Mouse (Mus musculus) liver, adult 2 months (tissue): ENCODE measurements at regions not wholly inside any gene's neighbourhood (a gene's known extent, or its start where the extent isn't known, plus 50 kb on each side); places are given as distances from the start of the nearest gene placed in this dataset.

ENCODE experiments used
- DNase-seq: peaks from one replicate; pipeline ENCODE4 v3.0.0-alpha.2; 2011; ENCODE audit warnings: low read depth, low spot score; ENCODE audit errors: extremely low read depth
- H3K27ac ChIP-seq: fragments of 200-500 bp; replicated peaks from 2 replicates; pipeline ENCODE4 v1.5.1; 2012; ENCODE audit warnings: low read depth, mild to moderate bottlenecking, control low read depth, inconsistent platforms, low read length; ENCODE audit not compliant: insufficient read depth
- H3K27me3 ChIP-seq: fragments of 200-500 bp; 2 replicates; pipeline ENCODE4 v1.6.1; 2012; ENCODE audit warnings: mild to moderate bottlenecking, moderate library complexity, low read length, inconsistent platforms; ENCODE audit not compliant: control insufficient read depth, insufficient read depth
- H3K36me3 ChIP-seq: fragments of 200-500 bp; 2 replicates; pipeline ENCODE4 v1.6.1; 2012; ENCODE audit warnings: low read length, inconsistent platforms; ENCODE audit not compliant: control insufficient read depth, insufficient read depth
- H3K4me1 ChIP-seq: fragments of 200-500 bp; 2 replicates; pipeline ENCODE4 v1.6.1; 2011; ENCODE audit warnings: low read length; ENCODE audit not compliant: control insufficient read depth, insufficient read depth
- H3K4me3 ChIP-seq: fragments of 200-500 bp; 2 replicates; pipeline ENCODE4 v1.5.1; 2011; ENCODE audit warnings: low read depth, mild to moderate bottlenecking, control low read depth, low read length, moderate library complexity; ENCODE audit not compliant: insufficient read depth
- H3K79me2 ChIP-seq: fragments of 200-500 bp; 2 replicates; pipeline ENCODE4 v1.6.1; 2012; ENCODE audit warnings: inconsistent platforms, mild to moderate bottlenecking, low read length, moderate library complexity; ENCODE audit not compliant: control insufficient read depth, insufficient read depth
- H3K9ac ChIP-seq: fragments of 200-500 bp; 2 replicates; pipeline ENCODE4 v1.6.1; 2012; ENCODE audit warnings: low read depth, mild to moderate bottlenecking, control low read depth, inconsistent platforms, low read length
- CTCF ChIP-seq: fragments of 200-500 bp; IDR thresholded peaks from 2 replicates; pipeline ENCODE4 v1.5.1; 2011; ENCODE audit warnings: low read depth, low read length, control low read depth
- POLR2A ChIP-seq: fragments of 200-500 bp; IDR thresholded peaks from 2 replicates; pipeline ENCODE4 v1.6.1; 2011; ENCODE audit warnings: low read length, control low read depth; ENCODE audit not compliant: insufficient read depth; ENCODE audit errors: extremely low read depth
- WGBS: fragments of 180-500 bp; shearing (Covaris S2); methylation state at CpG from one replicate; pipeline ENCODE4 v1.1.7; 2018; 5-methylcytosine and 5-hydroxymethylcytosine counted together

DNA sequence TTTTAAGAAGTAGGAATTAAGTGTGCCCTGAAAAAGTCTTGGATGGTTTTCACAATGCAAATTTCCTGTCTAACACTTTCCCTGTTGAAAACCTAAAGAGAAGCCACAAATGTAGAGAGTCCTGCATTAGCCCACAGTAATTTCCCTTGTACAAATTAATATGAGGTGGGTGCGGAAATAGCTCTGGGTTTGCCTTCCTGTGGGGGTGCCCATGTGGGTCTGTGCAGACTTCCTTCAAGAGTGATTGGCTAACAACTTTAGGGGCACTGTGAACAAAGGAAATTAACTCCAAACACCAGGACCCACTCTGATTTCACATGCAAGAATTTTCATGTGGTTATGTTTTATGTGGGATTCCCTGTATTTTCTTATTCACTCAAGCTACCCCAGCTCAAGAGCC, 578.2 kb downstream of the Adgrl2 start:
- H3K27ac ChIP-seq: no peak overlapping the region
- no peaks in the 10 kb centered on the region for H3K4me1 ChIP-seq
- no peak overlapping the region for H3K4me3 ChIP-seq
- no peak overlapping the region for H3K9ac ChIP-seq
- no peaks in the 10 kb centered on the region for H3K36me3 ChIP-seq
- no peaks in the 10 kb centered on the region for H3K27me3 ChIP-seq
- WGBS: 80% methylated on average over 1 of the region's 1 CpGs
- no peak for DNase-seq
- TF ChIP-seq POLR2A: no peak
- no peak for TF ChIP-seq CTCF
- no peaks in the 10 kb centered on the region for H3K79me2 ChIP-seq

DNA sequence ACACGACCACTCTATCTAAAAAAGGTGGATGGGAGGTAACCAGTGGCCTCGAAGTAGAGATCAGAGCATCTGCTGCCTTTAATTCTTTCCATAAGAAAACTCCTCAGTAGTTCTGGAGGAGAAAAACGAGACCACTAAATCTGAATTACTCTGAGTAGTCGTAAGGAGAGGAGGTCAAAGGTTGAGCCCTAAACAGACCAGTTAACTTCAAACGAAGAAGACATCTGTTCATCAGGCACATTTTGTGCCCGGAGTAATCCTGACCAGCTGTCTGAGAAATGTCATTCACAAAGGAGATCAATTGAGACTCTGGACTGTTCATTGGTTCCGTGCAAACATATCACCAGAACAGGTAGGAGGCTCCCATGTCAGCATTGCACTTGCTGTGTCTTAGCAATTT, 592.0 kb downstream of the Adgrl2 start:
- Histone ChIP-seq H3K9ac (no peak overlapping the region), H3K27ac (no peak overlapping the region), H3K79me2 (no peaks in the 10 kb centered on the region), H3K36me3 (no peaks in the 10 kb centered on the region), H3K4me3 (no peak overlapping the region), H3K4me1 (no peaks in the 10 kb centered on the region), H3K27me3 (no peaks in the 10 kb centered on the region)
- DNase-seq: no peak
- 67% methylated on average over 7 of the region's 7 CpGs for WGBS
- TF ChIP-seq CTCF (no peak), POLR2A (no peak)

DNA sequence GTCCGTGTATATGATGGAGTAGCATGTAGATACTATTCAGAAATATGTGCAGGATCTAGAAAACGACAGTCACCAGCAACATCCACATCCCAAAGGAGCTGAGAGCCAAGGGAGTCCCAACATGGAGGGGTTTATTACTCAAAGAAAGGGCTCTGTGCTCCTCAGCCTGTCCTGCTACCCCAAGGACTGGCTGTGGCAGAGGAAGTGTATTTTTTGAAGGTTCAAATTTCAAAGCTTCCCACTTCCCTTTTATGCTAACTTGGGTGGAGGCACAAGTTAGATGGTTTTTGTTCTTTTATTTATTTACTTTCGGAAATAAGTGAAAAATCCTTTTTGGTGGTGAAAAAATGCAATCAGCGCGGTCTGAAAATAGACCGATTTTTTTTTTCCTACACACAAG, 602.8 kb downstream of the Adgrl2 start:
- Histone ChIP-seq H3K4me1 (no peaks in the 10 kb centered on the region), H3K79me2 (no peaks in the 10 kb centered on the region), H3K27me3 (no peaks in the 10 kb centered on the region), H3K9ac (no peak overlapping the region), H3K27ac (no peak overlapping the region), H3K36me3 (no peaks in the 10 kb centered on the region), H3K4me3 (no peak overlapping the region)
- no peak for DNase-seq
- no peak for TF ChIP-seq POLR2A
- TF ChIP-seq CTCF: no peak
- WGBS: 77% methylated on average over 6 of the region's 6 CpGs

DNA sequence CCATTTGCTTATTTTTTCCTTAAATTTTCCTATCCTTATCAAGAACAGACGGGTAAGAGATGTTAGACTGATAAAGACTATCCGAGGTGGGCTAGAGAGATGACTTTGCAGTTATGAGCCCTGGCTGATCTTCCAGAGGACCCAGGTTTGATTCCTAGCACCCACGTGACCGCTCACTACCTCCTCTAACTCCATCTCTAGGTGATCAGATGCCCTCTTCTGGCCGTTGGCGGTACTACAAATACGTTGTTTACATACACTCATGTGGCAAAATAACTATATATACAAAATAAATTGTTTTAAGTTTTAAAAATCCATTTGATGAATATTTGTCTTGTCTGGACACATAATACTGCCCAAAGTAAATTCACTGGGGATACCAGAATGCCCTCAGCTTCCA, 604.6 kb downstream of the Adgrl2 start:
- Histone ChIP-seq H3K27ac (no peak overlapping the region), H3K36me3 (no peaks in the 10 kb centered on the region), H3K79me2 (no peaks in the 10 kb centered on the region), H3K9ac (no peak overlapping the region), H3K4me1 (no peaks in the 10 kb centered on the region), H3K27me3 (no peaks in the 10 kb centered on the region), H3K4me3 (no peak overlapping the region)
- WGBS: 93% methylated on average over 7 of the region's 7 CpGs
- DNase-seq: no peak
- TF ChIP-seq POLR2A: no peak
- peak; percentile 28; the same call in 1 of the 2 replicates for TF ChIP-seq CTCF

DNA sequence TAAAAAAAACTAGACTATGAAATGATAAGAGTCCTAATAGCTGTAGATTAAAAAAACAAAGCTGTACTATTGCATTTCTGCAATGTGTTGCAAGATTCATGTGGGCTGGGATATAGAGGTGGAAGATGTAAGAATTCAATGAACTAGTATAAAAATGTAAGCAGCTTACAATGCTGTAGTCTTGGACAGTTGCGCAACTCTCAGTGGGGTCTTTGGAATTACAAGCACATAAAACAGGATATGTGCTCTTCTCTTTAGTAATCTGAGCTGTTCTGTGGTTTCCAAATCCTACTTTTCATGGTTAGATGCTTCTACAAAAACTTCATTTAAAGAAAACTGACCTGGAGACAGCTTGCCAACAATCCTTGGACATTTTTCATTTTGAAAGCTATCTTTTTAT, 609.3 kb downstream of the Adgrl2 start:
- H3K36me3 ChIP-seq: no peaks in the 10 kb centered on the region
- H3K79me2 ChIP-seq: no peaks in the 10 kb centered on the region
- DNase-seq: no peak
- 100% methylated on average over 1 of the region's 1 CpGs for WGBS
- H3K4me3 ChIP-seq: no peak overlapping the region
- H3K9ac ChIP-seq: no peak overlapping the region
- TF ChIP-seq CTCF (no peak), POLR2A (no peak)
- no peaks in the 10 kb centered on the region for H3K27me3 ChIP-seq
- no peaks in the 10 kb centered on the region for H3K4me1 ChIP-seq
- no peak overlapping the region for H3K27ac ChIP-seq

DNA sequence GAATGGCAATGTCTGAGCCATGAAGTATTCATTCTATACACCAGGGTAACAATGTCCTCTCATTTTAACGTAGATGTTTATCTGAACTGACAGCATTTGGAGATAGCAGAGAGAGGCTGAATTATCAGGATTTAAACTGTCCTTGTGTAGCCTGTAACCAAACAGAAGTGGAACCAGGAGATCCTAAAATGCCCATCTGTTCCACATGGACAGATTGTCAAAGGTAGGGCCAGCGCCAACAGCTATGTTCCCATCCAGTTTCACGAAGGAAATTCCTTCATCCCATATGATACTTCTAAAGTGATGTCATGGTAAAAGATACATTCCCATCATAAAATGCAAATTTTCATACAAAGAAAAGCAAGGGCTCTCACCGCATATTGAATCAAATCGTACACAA, 627.0 kb downstream of the Adgrl2 start:
- 93% methylated on average over 5 of the region's 5 CpGs for WGBS
- no peaks in the 10 kb centered on the region for H3K4me1 ChIP-seq
- no peaks in the 10 kb centered on the region for H3K27me3 ChIP-seq
- no peaks in the 10 kb centered on the region for H3K79me2 ChIP-seq
- H3K9ac ChIP-seq: no peak overlapping the region
- TF ChIP-seq POLR2A (no peak), CTCF (no peak)
- no peak overlapping the region for H3K27ac ChIP-seq
- H3K4me3 ChIP-seq: no peak overlapping the region
- DNase-seq: no peak
- H3K36me3 ChIP-seq: no peaks in the 10 kb centered on the region

DNA sequence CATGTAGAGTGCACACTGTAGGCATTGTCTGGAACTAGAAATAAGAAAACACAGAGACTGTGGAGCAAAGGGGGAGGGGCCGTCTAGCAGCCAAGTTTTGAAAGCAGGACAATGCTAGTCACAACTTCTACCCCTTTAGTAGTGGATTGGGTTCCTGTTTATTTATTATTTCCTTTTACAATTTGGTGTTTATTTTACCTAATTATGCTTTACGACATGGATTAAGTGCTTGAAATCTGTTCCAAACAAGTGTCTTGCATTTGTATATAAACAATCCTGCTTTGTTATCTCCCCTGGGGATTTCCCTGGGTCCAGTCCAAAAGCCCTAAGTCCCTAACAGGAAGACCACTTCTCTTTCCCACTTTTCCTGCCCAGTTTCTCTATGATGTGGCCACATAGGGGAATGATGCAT, 627.9 kb downstream of the Adgrl2 start:
- WGBS: 66% methylated on average over 2 of the region's 2 CpGs
- DNase-seq: peak; percentile 13
- no peak overlapping the region for H3K9ac ChIP-seq

More for the DNA sequence above, 627.9 kb downstream of the Adgrl2 start:
- no peaks in the 10 kb centered on the region for H3K79me2 ChIP-seq
- no peak for TF ChIP-seq CTCF
- H3K4me1 ChIP-seq: no peaks in the 10 kb centered on the region
- H3K27me3 ChIP-seq: no peaks in the 10 kb centered on the region
- no peak overlapping the region for H3K27ac ChIP-seq
- H3K4me3 ChIP-seq: no peak overlapping the region
- H3K36me3 ChIP-seq: no peaks in the 10 kb centered on the region
